ENCODE assay signal across 8 mouse cellular contexts in the genomic region with DNA sequence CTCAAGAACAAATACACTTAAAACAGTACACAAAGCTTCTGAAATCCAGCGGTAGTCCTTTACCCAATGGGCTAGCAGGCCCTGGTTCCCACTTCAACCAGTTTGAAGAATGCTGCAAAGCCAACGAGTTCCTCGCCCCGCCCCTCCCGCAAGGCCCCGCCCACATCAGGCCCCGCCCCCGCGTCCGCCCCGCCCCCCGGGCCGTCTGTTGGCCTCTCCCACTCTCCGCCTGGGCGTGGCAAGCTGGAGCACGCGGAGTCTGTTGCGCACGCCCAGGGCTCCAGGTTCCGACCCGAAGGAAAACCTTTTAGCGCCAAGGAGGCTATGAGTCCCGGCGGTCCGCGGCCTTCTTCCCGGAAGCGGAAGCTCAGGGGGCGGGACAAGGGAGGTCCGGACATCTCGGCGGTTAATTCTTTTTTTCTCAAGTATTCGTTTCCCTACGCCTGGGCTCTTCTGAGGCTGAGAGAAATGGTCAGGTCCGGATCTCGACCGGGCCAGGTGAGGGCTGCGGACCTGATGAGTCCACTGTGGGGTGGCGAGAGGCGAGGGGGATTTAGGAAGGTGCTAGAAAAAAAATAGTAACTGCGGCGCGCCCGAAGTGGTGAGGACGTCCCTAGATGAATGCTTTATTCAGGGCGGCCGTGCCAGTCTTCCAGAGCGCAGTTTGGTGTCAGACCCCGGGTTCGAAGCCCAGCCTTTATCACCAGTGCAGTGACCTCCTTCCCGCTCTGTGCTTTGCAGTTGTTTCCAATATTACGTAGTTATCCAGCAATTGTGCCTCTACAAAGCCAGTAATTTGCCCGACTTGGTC. TPM values are rescaled to one million over a fixed set of nuclear protein-coding genes. Genes with fewer than 3 reads are reported as not detected.
DNase-seq lines count a peak whose midpoint lies in the region; ATAC-seq and TF ChIP-seq lines count a peak whose summit lies in the region.

A gene (plus strand): TSS at position 283 of the 811 bp plus-strand sequence.

- TF ChIP-seq EP300 in heart, adult 2 months (IDR thresholded peaks at IDR 0.05; ENCODE audit: insufficient read depth, low read depth, low read length): no peak

- peak; percentile 93 for ATAC-seq in embryonic facial prominence, embryonic 13.5 days (ENCODE audit: insufficient number of reproducible peaks, insufficient read depth, low FRiP score, low TSS enrichment, low read depth)
- ATAC-seq in limb, embryonic 13.5 days (ENCODE audit: low FRiP score, low read depth): peak; percentile 93
- peak; percentile 94 for ATAC-seq in midbrain, embryonic 16.5 days

- no peaks in the 10 kb centered on the region for H3K36me3 ChIP-seq in embryonic facial prominence, embryonic 13.5 days
- no peaks in the 10 kb centered on the region for H3K36me3 ChIP-seq in heart, adult 2 months (ENCODE audit: control insufficient read depth, insufficient read depth, low read length)
- no peaks in the 10 kb centered on the region for H3K36me3 ChIP-seq in limb, embryonic 13.5 days
- no peaks in the 10 kb centered on the region for H3K36me3 ChIP-seq in midbrain, embryonic 16.5 days (ENCODE audit: control insufficient read depth, insufficient read depth, low read length)

- peak; percentile 95 for DNase-seq in 3134 (ENCODE audit: extremely low read depth, insufficient read length, low spot score)
- peak; percentile 90 to 93 for DNase-seq in adrenal gland, postnatal 36 days
- DNase-seq in heart, adult 2 months: peak; percentile 88 to 91
- DNase-seq in kidney, adult 8-10 months: peak; percentile 91 to 92
- peak; percentile 70 to 90 for DNase-seq in spleen, postnatal 10 days (ENCODE audit: low spot score in 2 of 2)

- no peaks in the 10 kb centered on the region for H3K27me3 ChIP-seq in embryonic facial prominence, embryonic 13.5 days
- H3K27me3 ChIP-seq in heart, adult 2 months (ENCODE audit: control insufficient read depth, insufficient read depth, low read length): no peaks in the 10 kb centered on the region
- no peaks in the 10 kb centered on the region for H3K27me3 ChIP-seq in limb, embryonic 13.5 days
- H3K27me3 ChIP-seq in midbrain, embryonic 16.5 days (ENCODE audit: control insufficient read depth, insufficient read depth, low read depth, low read length): no peaks in the 10 kb centered on the region

- H3K4me2 ChIP-seq in embryonic facial prominence, embryonic 13.5 days: peak within 1 kb of the TSS; percentile 83
- H3K4me2 ChIP-seq in limb, embryonic 13.5 days (replicated peaks): peak within 1 kb of the TSS; percentile 81
- peak within 1 kb of the TSS; percentile 84 for H3K4me2 ChIP-seq in midbrain, embryonic 16.5 days (ENCODE audit: low read length)

- WGBS in embryonic facial prominence, embryonic 13.5 days: 1% methylated on average over 52 of the region's 53 CpGs
- WGBS in heart, adult 2 months: 1% methylated on average over 53 of the region's 53 CpGs
- WGBS in limb, embryonic 13.5 days: under 1% methylated on average over 53 of the region's 53 CpGs
- WGBS in midbrain, embryonic 16.5 days: under 1% methylated on average over 49 of the region's 53 CpGs

- H3K79me2 ChIP-seq in heart, adult 2 months (replicated peaks; ENCODE audit: control insufficient read depth, insufficient read depth, low read length): no peaks in the 10 kb centered on the region

- peak within 1 kb of the TSS; percentile 69 for H3K4me3 ChIP-seq in embryonic facial prominence, embryonic 13.5 days
- peak within 1 kb of the TSS; percentile 79 for H3K4me3 ChIP-seq in heart, adult 2 months
- peak within 1 kb of the TSS; percentile 71 for H3K4me3 ChIP-seq in limb, embryonic 13.5 days
- H3K4me3 ChIP-seq in midbrain, embryonic 16.5 days (ENCODE audit: low read depth, low read length): peak within 1 kb of the TSS; percentile 63

- intact Hi-C loops in heart, adult 2 months (cut with DNase I): no loop called here

- no peak for TF ChIP-seq POLR2A in heart, adult 2 months (IDR thresholded peaks at IDR 0.05; ENCODE audit: insufficient read depth, low read depth, low read length)

- H3K27ac ChIP-seq in embryonic facial prominence, embryonic 13.5 days: peak within 1 kb of the TSS; percentile 89
- peak within 1 kb of the TSS; percentile 60 for H3K27ac ChIP-seq in heart, adult 2 months
- peak within 1 kb of the TSS; percentile 69; the same call in 1 of the 2 replicates for H3K27ac ChIP-seq in limb, embryonic 13.5 days
- H3K27ac ChIP-seq in midbrain, embryonic 16.5 days (ENCODE audit: low read length): peak within 1 kb of the TSS; percentile 77

- H3K4me1 ChIP-seq in embryonic facial prominence, embryonic 13.5 days: peaks cover 5% of the 10 kb centered on the region
- H3K4me1 ChIP-seq in heart, adult 2 months (ENCODE audit: control insufficient read depth, insufficient read depth, low read length): peaks cover 4% of the 10 kb centered on the region
- peaks cover 7% of the 10 kb centered on the region for H3K4me1 ChIP-seq in limb, embryonic 13.5 days
- H3K4me1 ChIP-seq in midbrain, embryonic 16.5 days (ENCODE audit: control insufficient read depth, insufficient read depth, low read length): peaks cover 6% of the 10 kb centered on the region

- no peaks in the 10 kb centered on the region for H3K9me3 ChIP-seq in embryonic facial prominence, embryonic 13.5 days
- H3K9me3 ChIP-seq in limb, embryonic 13.5 days: no peaks in the 10 kb centered on the region
- no peaks in the 10 kb centered on the region for H3K9me3 ChIP-seq in midbrain, embryonic 16.5 days (replicated peaks; ENCODE audit: control insufficient read depth, low read length, poor library complexity, severe bottlenecking)

- H3K9ac ChIP-seq in embryonic facial prominence, embryonic 13.5 days: peak within 1 kb of the TSS; percentile 81
- H3K9ac ChIP-seq in heart, adult 2 months (ENCODE audit: low read depth, low read length): peak within 1 kb of the TSS; percentile 52
- peak within 1 kb of the TSS; percentile 77 for H3K9ac ChIP-seq in limb, embryonic 13.5 days
- peak within 1 kb of the TSS; percentile 67 for H3K9ac ChIP-seq in midbrain, embryonic 16.5 days (ENCODE audit: low read depth, low read length)

- no peak for TF ChIP-seq CTCF in heart, adult 2 months (IDR thresholded peaks at IDR 0.05)

RNA-seq across cellular contexts. Expression of the gene that starts here (rescaled TPM):
- 1 to 10 TPM; 2.3 to 2.7 TPM for total RNA-seq in adrenal gland, postnatal 36 days (2021)
- 7.4 and 7.6 TPM in 2 replicates for polyA plus RNA-seq in embryonic facial prominence, embryonic 13.5 days (2015; fragmentation: Nextera tagmentation; extraction: Ambion mirVana)
- total RNA-seq in heart, adult 2 months (2021): 1 to 10 TPM; 2.4 to 2.8 TPM
- polyA plus RNA-seq in heart, adult 2 months (2012; rRNA removed): 1.3 and 2.2 TPM in 2 replicates
- polyA plus RNA-seq in limb, embryonic 13.5 days (2015; fragmentation: Nextera tagmentation; extraction: Ambion mirVana): 7.0 TPM in 2 replicates
- 3.2 and 3.8 TPM in 2 replicates for polyA plus RNA-seq in midbrain, embryonic 16.5 days (2015; fragmentation: Nextera tagmentation; extraction: Ambion mirVana)

Comparison
In these comparisons a context has a peak if more than half of its experiments do, and no peak if none do; other contexts are left out.
1. Peak in every context shown above with its lines: DNase-seq, ATAC-seq, H3K4me3 ChIP-seq and H3K27ac ChIP-seq.